Mouse (Mus musculus) hematopoietic multipotent progenitor cell, adult 10-12 weeks (in vitro differentiated cells): Measurements from ENCODE around the gene Tmem190. TPM values are rescaled to one million over a fixed set of nuclear protein-coding genes. Genes with fewer than 3 reads are reported as not detected.

Experiments
- polyA plus RNA-seq: library from polyadenylated mRNA; stranded (reverse); fragments of >175 nt; gene quantifications from 2 replicates; pipeline ENCODE4 v1.2.3, GENCODE M21; 2012; ENCODE audit warnings: low replicate concordance

Gene Tmem190
- not detected in 2 replicates for polyA plus RNA-seq

DNA sequence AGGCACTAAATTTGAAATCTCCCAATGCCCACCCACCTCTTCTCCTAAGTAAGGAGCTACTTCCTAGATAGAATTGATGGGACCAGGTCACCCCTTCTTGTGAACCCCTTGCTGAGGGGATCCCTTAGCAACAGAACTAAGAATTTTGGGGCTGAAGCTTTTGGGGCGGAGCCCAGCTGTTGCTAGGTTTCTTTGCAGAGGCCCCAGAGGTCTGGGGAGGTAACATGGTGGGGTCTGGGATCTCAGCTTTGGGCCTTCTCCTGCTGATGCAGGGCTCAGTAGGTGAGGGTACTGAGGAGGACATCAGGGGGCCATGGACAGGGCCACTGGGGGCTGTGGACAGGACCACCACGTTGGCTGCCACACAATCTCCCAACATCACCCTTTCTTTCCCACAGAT is at the start of gene Tmem190, which contains the start of gene Il11:
Tmem190 (plus strand) TSS at position 179 of the 400 bp plus-strand sequence.
Il11 (minus strand) TSS at position 101 of the 400 bp plus-strand sequence.

DNA sequence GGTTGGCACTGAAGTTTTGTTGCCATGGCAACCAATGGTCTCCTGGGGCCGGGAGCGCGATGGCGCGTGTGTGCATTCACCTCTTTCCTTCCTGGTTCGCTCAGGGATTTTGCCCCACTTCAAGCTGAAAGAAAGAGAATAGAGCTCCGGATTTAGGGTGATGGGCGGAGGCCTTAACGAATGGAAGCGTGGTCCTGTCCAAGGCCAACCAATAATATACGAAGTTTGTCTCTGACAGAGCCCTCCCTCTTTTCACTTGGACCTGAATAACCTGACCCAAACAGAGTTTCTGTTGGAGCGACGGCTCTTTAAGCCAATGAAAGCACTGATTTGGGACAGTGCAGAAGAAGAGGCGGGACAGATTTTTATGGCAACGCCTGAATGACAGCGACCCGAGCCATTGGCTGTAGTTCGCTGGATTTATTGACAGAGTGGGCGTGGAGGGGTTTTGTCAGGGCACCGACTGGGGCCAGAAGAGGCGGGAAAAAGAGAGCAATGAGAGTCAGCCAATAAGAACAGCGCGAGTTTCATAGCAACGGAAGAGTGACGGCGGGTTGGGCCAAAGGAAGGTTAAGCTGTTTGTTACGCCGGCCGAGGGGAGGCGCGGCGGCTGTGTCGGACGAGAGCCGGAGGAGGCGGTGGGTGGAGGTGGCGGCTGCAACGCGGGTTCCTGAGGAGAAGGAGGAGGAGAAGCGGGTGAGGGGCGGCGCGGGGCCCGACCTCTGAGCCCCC is 43.0 kb upstream of the Tmem190 start, which contains the start of gene Kmt5c:
Kmt5c (plus strand) TSS at position 572 of the 732 bp plus-strand sequence.

DNA sequence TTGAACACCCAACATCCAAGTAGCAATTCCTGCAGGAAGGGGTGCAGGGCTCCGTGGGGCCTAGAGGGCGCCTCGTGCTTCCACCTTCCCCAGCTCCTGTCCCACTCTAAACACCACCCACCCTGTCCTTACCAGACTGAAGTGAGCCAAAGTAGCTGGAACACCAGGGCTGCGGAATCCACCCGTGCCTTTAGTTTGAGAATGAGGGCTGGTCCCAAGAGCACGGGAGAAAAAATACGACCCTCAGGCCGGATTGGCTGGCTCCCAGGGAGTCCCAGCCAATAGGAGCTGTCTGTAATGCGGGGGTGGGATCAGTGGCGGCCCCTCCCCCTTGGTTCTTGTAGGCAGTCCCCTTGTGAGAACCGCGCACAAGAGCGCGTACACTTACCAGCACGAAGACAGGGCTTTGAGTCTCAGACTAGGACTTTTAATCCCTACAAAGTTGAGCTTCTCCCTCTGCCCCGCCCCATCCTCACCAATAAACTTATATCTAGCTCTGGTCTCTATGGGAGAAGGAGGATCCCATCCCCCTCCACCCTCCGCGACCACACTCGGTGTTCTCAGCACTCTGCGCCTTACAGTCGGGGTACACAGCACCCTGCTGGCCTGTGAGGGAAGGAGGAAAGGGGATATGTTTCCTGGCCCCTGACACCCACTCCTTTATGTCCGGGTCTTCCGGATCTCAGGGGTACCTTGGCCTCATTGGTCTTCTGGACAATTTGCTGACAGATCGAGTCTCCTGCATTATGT is 29.7 kb upstream of the Tmem190 start, which contains the start of gene Cox6b2:
Cox6b2 (minus strand) TSS at position 274 of the 750 bp plus-strand sequence.

DNA sequence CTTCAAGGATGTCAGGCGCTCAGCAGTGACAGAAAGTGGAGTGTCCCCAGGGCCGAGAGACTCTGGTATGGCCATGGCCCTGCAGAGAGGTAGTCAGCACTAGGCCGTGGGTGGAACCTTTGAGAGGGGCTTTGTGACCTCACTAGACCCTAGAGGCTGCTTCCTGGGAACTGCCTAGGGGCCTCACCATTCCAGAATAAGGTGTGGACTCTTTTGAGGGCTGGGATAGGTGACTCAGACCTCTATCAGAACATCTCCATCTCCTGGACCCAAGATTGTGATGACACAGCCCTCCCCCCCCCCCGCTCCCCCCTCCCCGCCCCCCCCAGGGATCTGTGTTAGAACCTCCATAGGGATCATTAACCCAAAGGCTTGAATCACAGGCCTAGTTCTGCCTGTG is 11.5 kb upstream of the Tmem190 start, which contains the start of gene Fam71e2:
Fam71e2 (minus strand) TSS at position 101 of the 400 bp plus-strand sequence.

DNA sequence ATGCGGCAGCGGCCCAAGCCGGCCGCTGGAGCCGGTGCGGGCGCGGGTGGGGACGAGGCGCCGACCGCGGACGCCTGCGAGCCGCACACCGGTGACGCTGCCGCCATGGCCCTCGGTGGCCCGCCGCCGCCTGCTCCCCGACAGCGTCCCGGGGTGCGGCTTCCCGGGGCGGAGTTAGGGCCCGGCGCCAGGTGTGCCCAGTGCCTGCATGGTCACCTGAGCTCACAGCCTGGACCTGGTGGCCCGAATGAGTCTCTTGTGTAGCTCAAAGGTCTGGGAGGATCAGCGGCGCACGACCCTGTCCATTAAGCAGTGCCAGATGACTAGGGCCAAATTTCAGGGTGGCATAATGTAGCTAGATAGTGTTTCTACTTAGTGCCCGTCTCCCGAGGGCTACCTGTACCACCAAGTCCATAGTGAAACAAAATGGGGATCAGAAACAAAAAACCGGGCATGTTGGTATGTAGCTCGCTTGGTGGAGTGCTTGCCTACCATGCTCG is 6.7 kb downstream of the Tmem190 start, which contains the start of gene Tmem238:
Tmem238 (minus strand) TSS at position 221 of the 500 bp plus-strand sequence.

DNA sequence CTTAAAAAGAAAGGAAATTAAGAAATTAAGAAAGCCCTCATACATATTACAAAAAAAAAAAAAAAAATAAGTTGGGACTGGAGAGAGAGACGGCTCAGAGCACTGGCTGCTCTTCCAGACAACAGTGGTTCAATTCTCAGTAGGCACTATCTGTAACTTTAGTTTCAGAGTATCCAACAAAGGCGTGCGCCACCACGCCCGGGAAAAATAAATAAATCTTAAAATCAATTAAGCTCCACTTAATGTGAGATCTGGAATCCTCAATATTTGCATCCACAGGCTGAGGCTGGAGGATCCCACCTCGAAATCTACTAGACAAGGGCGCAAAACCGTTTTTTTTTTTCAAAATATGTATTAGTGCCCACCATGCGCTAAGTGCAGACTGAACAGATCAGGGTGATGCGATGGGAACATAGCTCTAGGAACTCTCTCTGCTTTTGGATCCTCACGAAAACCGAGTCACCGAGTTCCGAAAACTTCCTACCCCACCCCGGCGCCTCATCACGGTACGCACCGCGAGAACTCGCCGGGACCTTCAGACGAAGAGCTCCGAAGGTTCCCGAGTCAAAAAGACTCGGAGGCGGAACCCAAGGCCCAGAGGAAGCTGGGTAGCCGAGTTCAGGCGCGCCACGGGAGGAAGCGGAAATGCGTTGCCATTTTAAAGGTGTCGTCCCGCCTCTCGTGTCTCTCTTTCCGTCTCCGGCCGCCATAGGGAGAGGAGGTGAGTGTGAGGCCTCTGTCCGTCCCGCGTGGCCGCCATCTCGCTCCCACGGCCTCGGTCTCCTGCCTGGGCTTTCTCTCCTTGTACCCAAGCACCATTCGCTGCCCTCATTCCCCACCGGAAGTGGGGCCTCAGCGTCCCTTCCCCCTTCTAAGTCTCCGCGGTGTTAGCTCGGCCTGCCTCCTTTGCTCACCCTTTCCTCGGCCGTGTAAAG is 9.8 kb downstream of the Tmem190 start, which contains the start of gene Rpl28:
Rpl28 (plus strand) TSS at position 597 of the 935 bp plus-strand sequence.

DNA sequence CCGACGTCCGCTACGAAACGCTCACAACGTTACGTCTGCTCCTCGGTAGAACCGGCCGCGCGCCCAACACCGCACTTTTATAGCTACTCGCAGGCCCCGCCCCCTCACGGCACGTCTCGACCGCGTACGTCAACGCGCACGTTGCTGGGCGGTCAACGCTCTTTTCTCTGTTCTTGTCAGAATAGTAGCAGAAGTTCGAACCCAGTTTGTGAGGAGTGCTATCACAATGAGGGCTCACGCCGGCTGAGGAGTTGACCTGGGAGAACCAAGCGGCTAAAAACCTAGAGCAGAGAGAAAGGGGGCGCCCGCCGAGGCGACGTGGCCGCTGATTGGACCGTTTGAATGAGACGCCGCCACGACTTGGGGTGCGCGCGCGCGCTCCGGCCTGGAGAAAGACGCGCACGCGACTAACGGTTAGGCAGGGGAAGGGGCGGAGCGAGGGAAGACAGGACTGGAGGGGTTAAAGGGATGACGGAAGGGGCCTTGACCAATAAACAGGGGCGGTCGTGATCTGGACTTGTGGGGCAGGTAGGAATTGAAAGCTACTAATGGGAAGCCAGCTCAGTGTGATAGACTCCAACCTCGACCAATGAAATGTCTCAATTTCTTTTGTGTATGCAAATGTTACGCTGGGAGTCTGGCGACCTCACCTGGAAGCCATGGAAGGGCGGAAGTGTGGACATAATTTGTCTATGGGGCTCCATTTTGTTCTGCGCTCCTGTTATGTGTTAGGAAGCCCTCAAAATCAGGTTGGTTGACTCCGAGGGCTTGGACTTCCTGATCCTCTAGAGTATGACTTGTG is 29.8 kb downstream of the Tmem190 start, which contains the start of gene Ube2s:
Ube2s (minus strand) TSS at position 288 of the 802 bp plus-strand sequence.

Other genes with a start within 250 kb of the Tmem190 start
- gene Syt5, start 235.4 kb upstream of the Tmem190 start, polyA plus RNA-seq = 0.20 and 0.37 TPM in 2 replicates
- 0.08 TPM in 1 of 2 replicates, not detected in the other for gene Ptprh, start 178.9 kb upstream of the Tmem190 start, polyA plus RNA-seq
- 2.6 and 8.1 TPM in 2 replicates for gene Tmem86b, start 151.5 kb upstream of the Tmem190 start, polyA plus RNA-seq
- gene Ppp6r1, start 123.9 kb upstream of the Tmem190 start, polyA plus RNA-seq = 241 and 493 TPM in 2 replicates
- gene Hspbp1, start 97.9 kb upstream of the Tmem190 start, polyA plus RNA-seq = 70.2 and 112 TPM in 2 replicates
- 0.12 and 0.15 TPM in 2 replicates for gene Brsk1, start 92.3 kb upstream of the Tmem190 start, polyA plus RNA-seq
- gene Tmem150b, start 57.7 kb upstream of the Tmem190 start, polyA plus RNA-seq = 1.00 and 1.3 TPM in 2 replicates
- 141 and 389 TPM in 2 replicates for gene Kmt5c, start 42.8 kb upstream of the Tmem190 start, polyA plus RNA-seq
- 6.8 and 13.1 TPM in 2 replicates for gene Cox6b2, start 29.8 kb upstream of the Tmem190 start, polyA plus RNA-seq
- not detected in 2 replicates for gene Fam71e2, start 11.6 kb upstream of the Tmem190 start, polyA plus RNA-seq
- gene Il11, start 78 bp upstream of the Tmem190 start, polyA plus RNA-seq = 0.09 TPM in 1 of 2 replicates, not detected in the other
- 22.8 and 58.3 TPM in 2 replicates for gene Tmem238, start 6.7 kb downstream of the Tmem190 start, polyA plus RNA-seq
- gene Rpl28, start 9.9 kb downstream of the Tmem190 start, polyA plus RNA-seq = 2,892 and 4,049 TPM in 2 replicates
- gene Ube2s, start 29.7 kb downstream of the Tmem190 start, polyA plus RNA-seq = 104 and 125 TPM in 2 replicates
- gene Shisa7, start 61.8 kb downstream of the Tmem190 start, polyA plus RNA-seq = 0.09 and 1.7 TPM in 2 replicates
- gene Isoc2b, start 87.3 kb downstream of the Tmem190 start, polyA plus RNA-seq = 1.5 and 1.6 TPM in 2 replicates
- 3.7 and 21.0 TPM in 2 replicates for gene Isoc2a, start 94.2 kb downstream of the Tmem190 start, polyA plus RNA-seq
- gene Gm36210, start 123.6 kb downstream of the Tmem190 start, polyA plus RNA-seq = 0.17 TPM in 1 of 2 replicates, not detected in the other
- gene Zfp628, start 132.3 kb downstream of the Tmem190 start, polyA plus RNA-seq = 49.2 and 81.2 TPM in 2 replicates
- gene Nat14, start 139.1 kb downstream of the Tmem190 start, polyA plus RNA-seq = 1.9 and 3.5 TPM in 2 replicates
- gene Ssc5d, start 142.8 kb downstream of the Tmem190 start, polyA plus RNA-seq = 0.11 and 0.21 TPM in 2 replicates
- 0.25 and 0.81 TPM in 2 replicates for gene Sbk2, start 181.5 kb downstream of the Tmem190 start, polyA plus RNA-seq
- not detected in 2 replicates for gene Sbk3, start 188.2 kb downstream of the Tmem190 start, polyA plus RNA-seq
- 57.7 and 140 TPM in 2 replicates for gene Zfp579, start 213.2 kb downstream of the Tmem190 start, polyA plus RNA-seq
- gene Zfp524, start 231.5 kb downstream of the Tmem190 start, polyA plus RNA-seq = 60.5 and 72.3 TPM in 2 replicates
- 31.6 and 47.8 TPM in 2 replicates for gene Fiz1, start 231.8 kb downstream of the Tmem190 start, polyA plus RNA-seq
- gene Gm44973, start 232.6 kb downstream of the Tmem190 start, polyA plus RNA-seq = 55.5 TPM in 1 of 2 replicates, not detected in the other
- 97.4 and 264 TPM in 2 replicates for gene Zfp865, start 237.4 kb downstream of the Tmem190 start, polyA plus RNA-seq
- gene Ccdc106, start 237.6 kb downstream of the Tmem190 start, polyA plus RNA-seq = 0.99 and 2.0 TPM in 2 replicates